Mouse (Mus musculus): ENCODE data around the gene Rnf113a2. TPM values are rescaled to one million over a fixed set of nuclear protein-coding genes. Genes with fewer than 3 reads are reported as not detected.

Rnf113a2 gene
- polyA plus RNA-seq, 1 experiment from 2014 or later, result 31.0 TPM

DNA sequence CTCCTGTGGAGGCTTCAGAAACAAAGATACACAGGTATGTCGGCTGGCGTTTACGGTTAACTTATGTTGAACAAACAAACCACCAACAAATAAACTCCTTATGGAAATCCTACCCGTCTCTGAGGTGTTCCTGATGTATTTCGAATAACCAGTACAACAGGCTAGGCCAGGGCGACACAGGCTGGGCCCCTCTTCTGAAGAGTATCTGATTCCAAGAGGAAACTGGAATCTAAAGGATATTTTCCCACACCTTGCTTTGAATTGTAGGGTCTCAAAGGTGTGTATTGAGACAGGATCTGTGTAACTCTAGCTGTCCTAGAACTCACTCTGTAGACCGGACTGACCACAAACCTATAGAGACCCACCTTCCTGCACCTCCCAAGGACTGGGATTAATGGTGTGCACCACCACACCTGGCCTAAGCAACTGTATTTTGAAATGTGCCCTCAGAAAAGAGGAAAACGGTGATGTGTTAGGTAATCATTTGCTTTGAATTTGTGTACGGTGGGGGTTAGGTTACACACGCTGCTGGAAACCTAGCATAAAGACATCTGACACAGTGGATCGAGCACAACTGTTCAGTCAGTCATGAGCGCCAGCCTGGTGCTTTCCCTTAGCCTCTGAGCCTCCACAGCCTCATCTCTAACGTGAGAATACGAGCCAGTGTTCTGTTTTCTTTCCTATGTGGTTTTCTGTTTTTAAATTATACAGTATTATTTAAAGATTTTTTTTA lies 19.9 kb upstream of the Rnf113a2 start:
- no peak overlapping the region for H3K27ac ChIP-seq
- no peaks in the 10 kb centered on the region for H3K4me1 ChIP-seq (replicated peaks)
- no peak overlapping the region for H3K9ac ChIP-seq (replicated peaks)
- H3K4me3 ChIP-seq (replicated peaks), result no peak overlapping the region
- no peaks in the 10 kb centered on the region for H3K9me3 ChIP-seq
- H3K36me3 ChIP-seq, result no peaks in the 10 kb centered on the region
- H3K27me3 ChIP-seq, result no peaks in the 10 kb centered on the region
- no peak overlapping the region for H3K4me2 ChIP-seq
- no peak for ATAC-seq (ENCODE audit: insufficient number of reproducible peaks, insufficient read depth, low FRiP score, low TSS enrichment, low read depth)
- WGBS, result 83% methylated on average over 14 of the region's 14 CpGs

DNA sequence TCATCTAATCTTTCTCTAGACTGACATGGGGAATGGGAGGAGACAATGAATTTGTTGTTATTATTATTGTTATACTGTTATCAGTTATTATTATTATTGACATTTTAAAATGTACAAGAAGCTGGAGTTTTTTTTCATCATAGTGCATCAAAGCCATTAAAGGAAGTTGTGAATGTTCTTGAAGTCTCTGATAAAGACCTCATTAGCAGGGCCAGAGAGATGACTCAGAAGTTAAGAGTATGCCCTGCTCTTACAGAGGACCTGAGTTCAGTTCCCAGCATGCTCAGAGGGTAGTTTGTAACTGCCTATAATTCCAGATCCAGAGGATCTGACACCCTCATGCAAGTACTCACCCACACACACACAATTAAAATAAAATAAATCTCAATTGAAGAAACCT lies 19.3 kb upstream of the Rnf113a2 start:
- Histone ChIP-seq H3K9me3 (no peaks in the 10 kb centered on the region), H3K27me3 (no peaks in the 10 kb centered on the region), H3K4me2 (no peak overlapping the region), H3K4me3 (replicated peaks) (no peak overlapping the region), H3K27ac (no peak overlapping the region), H3K4me1 (replicated peaks) (no peaks in the 10 kb centered on the region), H3K9ac (replicated peaks) (no peak overlapping the region), H3K36me3 (no peaks in the 10 kb centered on the region)
- ATAC-seq (ENCODE audit: insufficient number of reproducible peaks, insufficient read depth, low FRiP score, low TSS enrichment, low read depth), result no peak

DNA sequence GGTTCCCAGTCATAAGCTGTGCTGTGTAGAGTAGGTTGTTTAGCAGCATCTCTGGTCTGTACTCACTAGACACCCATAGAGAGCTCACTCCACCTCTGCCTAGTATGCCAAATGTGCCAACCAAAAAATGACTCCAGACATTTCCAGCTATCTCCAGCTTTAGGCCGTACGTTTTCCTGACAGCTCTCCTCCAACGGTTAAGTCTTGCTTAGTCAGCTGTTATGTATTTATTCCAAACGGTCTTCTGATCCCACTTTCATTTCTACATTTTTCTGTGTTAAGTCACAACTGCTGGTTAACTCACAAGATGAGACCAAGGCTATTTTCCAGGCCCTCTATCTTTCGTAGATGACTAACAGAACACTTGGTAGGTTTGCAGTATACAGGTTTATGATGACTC lies 18.4 kb upstream of the Rnf113a2 start:
- no peak for ATAC-seq (ENCODE audit: insufficient number of reproducible peaks, insufficient read depth, low FRiP score, low TSS enrichment, low read depth)
- Histone ChIP-seq H3K27ac (no peak overlapping the region), H3K4me3 (replicated peaks) (no peak overlapping the region), H3K36me3 (no peaks in the 10 kb centered on the region), H3K9ac (replicated peaks) (no peak overlapping the region), H3K27me3 (no peaks in the 10 kb centered on the region), H3K4me2 (no peak overlapping the region), H3K9me3 (no peaks in the 10 kb centered on the region), H3K4me1 (replicated peaks) (no peaks in the 10 kb centered on the region)
- WGBS, result 84% methylated on average over 5 of the region's 5 CpGs

DNA sequence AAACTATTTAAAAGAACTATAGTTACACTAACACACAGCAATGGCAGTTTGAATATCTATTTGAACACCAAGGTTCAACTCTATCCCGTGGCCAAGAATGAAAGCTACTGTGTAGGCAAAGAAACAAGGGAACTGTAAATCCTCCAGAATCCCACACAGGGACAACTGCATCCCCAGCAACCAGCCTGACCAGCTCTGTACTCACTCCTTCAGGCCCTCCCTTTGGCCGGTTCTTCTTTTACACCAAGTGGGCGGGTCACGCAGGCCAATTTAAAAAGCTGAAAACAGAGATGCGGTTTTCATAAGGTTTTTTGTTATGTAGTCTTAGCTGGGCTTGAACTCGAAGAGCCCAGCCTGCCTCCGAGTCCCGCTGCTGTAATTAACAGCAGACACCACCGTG lies 17.9 kb upstream of the Rnf113a2 start:
- Histone ChIP-seq H3K4me1 (replicated peaks) (no peaks in the 10 kb centered on the region), H3K9ac (replicated peaks) (no peak overlapping the region), H3K9me3 (no peaks in the 10 kb centered on the region), H3K36me3 (no peaks in the 10 kb centered on the region), H3K27ac (no peak overlapping the region), H3K4me3 (replicated peaks) (no peak overlapping the region), H3K4me2 (no peak overlapping the region), H3K27me3 (no peaks in the 10 kb centered on the region)
- no peak for ATAC-seq (ENCODE audit: insufficient number of reproducible peaks, insufficient read depth, low FRiP score, low TSS enrichment, low read depth)
- 68% methylated on average over 9 of the region's 9 CpGs for WGBS

DNA sequence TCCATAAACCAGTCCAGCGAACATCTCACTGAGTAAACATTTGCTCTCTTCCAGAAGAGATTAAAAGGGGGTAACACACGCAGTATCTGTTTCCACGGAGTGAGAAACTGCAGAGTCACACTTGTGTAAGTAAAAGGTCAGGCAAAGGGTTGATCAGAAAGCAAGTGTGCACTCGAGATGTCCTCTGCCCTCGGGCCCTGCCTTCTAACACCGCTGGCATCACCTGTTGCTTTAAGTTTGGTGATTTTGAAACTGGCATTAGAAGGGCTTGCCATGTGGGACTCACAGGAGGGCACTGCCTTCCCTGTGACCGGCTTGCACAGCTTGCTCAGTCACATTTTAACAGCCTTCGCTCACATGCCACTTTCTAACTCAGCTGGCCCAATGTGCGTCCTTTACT lies 17.3 kb upstream of the Rnf113a2 start:
- Histone ChIP-seq H3K9me3 (no peaks in the 10 kb centered on the region), H3K4me2 (no peak overlapping the region), H3K4me1 (replicated peaks) (no peaks in the 10 kb centered on the region), H3K27ac (no peak overlapping the region), H3K9ac (replicated peaks) (no peak overlapping the region), H3K36me3 (no peaks in the 10 kb centered on the region), H3K4me3 (replicated peaks) (no peak overlapping the region), H3K27me3 (no peaks in the 10 kb centered on the region)
- 79% methylated on average over 9 of the region's 9 CpGs for WGBS
- ATAC-seq (ENCODE audit: insufficient number of reproducible peaks, insufficient read depth, low FRiP score, low TSS enrichment, low read depth), result no peak

DNA sequence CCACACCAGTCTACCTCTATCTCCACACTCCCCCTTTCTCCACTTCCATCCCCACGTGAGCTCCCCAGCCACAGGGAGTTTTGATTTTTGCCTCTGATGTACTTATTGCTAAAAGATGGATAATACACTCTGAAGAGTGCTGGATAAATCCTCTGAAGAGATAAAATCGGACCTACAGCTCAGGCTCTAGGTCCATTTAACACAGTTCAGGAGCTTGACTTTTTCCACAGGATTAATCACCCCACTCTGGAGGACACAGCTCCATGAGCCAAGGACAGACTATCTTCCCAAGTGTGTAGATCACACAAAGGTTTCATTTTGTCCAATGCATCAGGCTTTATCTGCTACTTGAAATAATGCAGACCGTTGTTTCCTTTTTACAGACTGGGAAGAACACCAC lies 16.9 kb upstream of the Rnf113a2 start:
- no peaks in the 10 kb centered on the region for H3K9me3 ChIP-seq
- H3K4me1 ChIP-seq (replicated peaks), result no peaks in the 10 kb centered on the region
- 81% methylated on average over 3 of the region's 3 CpGs for WGBS
- H3K27ac ChIP-seq, result no peak overlapping the region
- ATAC-seq (ENCODE audit: insufficient number of reproducible peaks, insufficient read depth, low FRiP score, low TSS enrichment, low read depth), result no peak
- H3K27me3 ChIP-seq, result no peaks in the 10 kb centered on the region
- H3K36me3 ChIP-seq, result no peaks in the 10 kb centered on the region
- no peak overlapping the region for H3K4me3 ChIP-seq (replicated peaks)
- H3K9ac ChIP-seq (replicated peaks), result no peak overlapping the region
- no peak overlapping the region for H3K4me2 ChIP-seq

DNA sequence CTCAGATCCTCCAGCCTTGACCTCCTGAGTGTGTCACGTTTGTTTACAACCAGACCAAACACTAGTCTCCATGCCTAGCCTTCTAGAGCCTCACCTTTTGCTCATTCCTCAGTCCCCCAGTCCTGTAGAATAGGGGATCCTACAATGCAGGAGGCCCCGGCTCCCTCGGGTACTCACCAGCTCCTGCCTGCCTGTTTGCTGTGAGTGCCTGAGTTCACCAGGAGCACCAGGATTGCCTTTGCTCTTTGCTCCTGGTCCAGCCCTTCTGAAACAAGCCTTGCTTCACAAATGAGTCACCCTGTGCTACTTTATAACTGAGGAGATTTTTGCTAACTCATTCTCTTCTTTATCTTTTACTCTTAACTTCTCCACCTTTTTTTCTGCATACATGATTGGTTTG lies 16.3 kb upstream of the Rnf113a2 start:
- no peaks in the 10 kb centered on the region for H3K36me3 ChIP-seq
- ATAC-seq (ENCODE audit: insufficient number of reproducible peaks, insufficient read depth, low FRiP score, low TSS enrichment, low read depth), result no peak
- no peak overlapping the region; the same call in 1 of the 2 replicates for H3K9ac ChIP-seq (replicated peaks)
- 63% methylated on average over 3 of the region's 3 CpGs for WGBS
- no peak overlapping the region for H3K4me3 ChIP-seq (replicated peaks)
- no peaks in the 10 kb centered on the region for H3K4me1 ChIP-seq (replicated peaks)
- no peaks in the 10 kb centered on the region for H3K27me3 ChIP-seq
- no peak overlapping the region for H3K4me2 ChIP-seq
- no peaks in the 10 kb centered on the region for H3K9me3 ChIP-seq
- H3K27ac ChIP-seq, result no peak overlapping the region

DNA sequence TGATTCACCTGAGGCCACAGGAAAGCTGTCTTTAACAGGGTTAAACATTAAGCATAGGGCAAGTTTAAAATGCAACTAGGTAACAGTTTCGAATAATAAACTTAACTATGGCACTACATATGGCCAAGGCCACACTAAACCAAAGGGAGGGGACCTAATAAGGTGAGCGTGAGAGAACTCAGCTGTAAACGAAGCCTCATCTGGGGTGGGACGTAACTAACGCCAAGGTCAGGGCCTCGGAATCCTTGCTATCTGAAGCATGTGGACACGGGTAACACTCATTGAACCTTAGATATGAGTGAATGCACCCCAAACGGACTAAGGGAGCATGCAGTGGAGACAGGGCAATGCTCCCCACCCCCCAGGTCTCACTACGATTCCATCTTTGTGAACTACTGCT lies 14.1 kb upstream of the Rnf113a2 start:
- Histone ChIP-seq H3K4me2 (no peak overlapping the region), H3K27me3 (no peaks in the 10 kb centered on the region), H3K9me3 (no peaks in the 10 kb centered on the region), H3K36me3 (no peaks in the 10 kb centered on the region), H3K9ac (replicated peaks) (no peak overlapping the region), H3K4me3 (replicated peaks) (no peak overlapping the region), H3K27ac (no peak overlapping the region), H3K4me1 (replicated peaks) (peaks cover 3% of the 10 kb centered on the region)
- no peak for ATAC-seq (ENCODE audit: insufficient number of reproducible peaks, insufficient read depth, low FRiP score, low TSS enrichment, low read depth)
- WGBS, result 71% methylated on average over 9 of the region's 9 CpGs

DNA sequence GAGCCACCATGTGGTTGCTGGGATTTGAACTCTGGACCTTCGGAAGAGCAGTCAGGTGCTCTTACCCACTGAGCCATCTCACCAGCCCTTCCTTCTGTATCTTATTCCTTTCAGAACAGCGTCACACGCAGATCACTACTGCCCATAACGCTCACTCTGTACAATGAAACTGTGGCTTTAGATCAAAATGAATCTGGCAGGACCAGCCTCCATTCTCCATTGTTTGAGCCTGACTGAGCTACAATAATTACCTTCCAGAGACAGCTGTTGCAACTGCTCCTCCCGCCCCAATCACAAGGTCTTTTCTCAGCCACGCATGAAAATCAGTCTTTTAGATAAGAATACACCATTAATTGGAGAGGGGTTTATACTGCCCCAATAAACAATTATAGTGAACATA lies 12.5 kb upstream of the Rnf113a2 start:
- H3K4me3 ChIP-seq (replicated peaks), result no peak overlapping the region
- H3K4me1 ChIP-seq (replicated peaks), result peaks cover 6% of the 10 kb centered on the region
- no peak overlapping the region for H3K4me2 ChIP-seq
- 92% methylated on average over 6 of the region's 6 CpGs for WGBS
- no peak for ATAC-seq (ENCODE audit: insufficient number of reproducible peaks, insufficient read depth, low FRiP score, low TSS enrichment, low read depth)
- no peak overlapping the region for H3K27ac ChIP-seq
- no peaks in the 10 kb centered on the region for H3K36me3 ChIP-seq
- no peaks in the 10 kb centered on the region; the same call in 1 of the 2 replicates for H3K27me3 ChIP-seq
- H3K9me3 ChIP-seq, result no peaks in the 10 kb centered on the region
- no peak overlapping the region for H3K9ac ChIP-seq (replicated peaks)

DNA sequence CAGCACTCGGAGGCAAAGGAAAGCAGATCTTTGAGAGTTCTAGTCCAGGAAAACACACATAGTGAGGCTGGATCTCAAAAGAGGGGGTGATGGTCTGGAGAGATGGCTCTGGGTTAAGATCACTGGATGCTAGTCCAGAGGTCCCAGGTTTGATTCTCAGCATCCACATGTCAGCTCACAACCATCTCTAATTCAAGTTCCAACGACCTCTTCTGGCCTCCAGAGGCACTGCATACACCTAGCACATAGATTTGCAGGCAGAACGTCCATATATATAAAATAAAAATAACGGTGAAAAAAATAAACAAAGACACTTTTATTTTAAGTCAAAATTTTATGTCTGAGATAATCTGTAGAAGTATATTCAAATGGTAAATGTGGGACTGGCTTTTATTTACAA lies 9.7 kb upstream of the Rnf113a2 start:
- H3K4me2 ChIP-seq, result no peak overlapping the region
- peaks cover 6% of the 10 kb centered on the region for H3K4me1 ChIP-seq (replicated peaks)
- H3K4me3 ChIP-seq (replicated peaks), result no peak overlapping the region
- no peaks in the 10 kb centered on the region; the same call in 1 of the 2 replicates for H3K27me3 ChIP-seq
- no peaks in the 10 kb centered on the region for H3K9me3 ChIP-seq
- no peaks in the 10 kb centered on the region for H3K36me3 ChIP-seq
- no peak overlapping the region for H3K9ac ChIP-seq (replicated peaks)
- H3K27ac ChIP-seq, result no peak overlapping the region
- no peak for ATAC-seq (ENCODE audit: insufficient number of reproducible peaks, insufficient read depth, low FRiP score, low TSS enrichment, low read depth)
- WGBS, result 61% methylated on average over 4 of the region's 4 CpGs

DNA sequence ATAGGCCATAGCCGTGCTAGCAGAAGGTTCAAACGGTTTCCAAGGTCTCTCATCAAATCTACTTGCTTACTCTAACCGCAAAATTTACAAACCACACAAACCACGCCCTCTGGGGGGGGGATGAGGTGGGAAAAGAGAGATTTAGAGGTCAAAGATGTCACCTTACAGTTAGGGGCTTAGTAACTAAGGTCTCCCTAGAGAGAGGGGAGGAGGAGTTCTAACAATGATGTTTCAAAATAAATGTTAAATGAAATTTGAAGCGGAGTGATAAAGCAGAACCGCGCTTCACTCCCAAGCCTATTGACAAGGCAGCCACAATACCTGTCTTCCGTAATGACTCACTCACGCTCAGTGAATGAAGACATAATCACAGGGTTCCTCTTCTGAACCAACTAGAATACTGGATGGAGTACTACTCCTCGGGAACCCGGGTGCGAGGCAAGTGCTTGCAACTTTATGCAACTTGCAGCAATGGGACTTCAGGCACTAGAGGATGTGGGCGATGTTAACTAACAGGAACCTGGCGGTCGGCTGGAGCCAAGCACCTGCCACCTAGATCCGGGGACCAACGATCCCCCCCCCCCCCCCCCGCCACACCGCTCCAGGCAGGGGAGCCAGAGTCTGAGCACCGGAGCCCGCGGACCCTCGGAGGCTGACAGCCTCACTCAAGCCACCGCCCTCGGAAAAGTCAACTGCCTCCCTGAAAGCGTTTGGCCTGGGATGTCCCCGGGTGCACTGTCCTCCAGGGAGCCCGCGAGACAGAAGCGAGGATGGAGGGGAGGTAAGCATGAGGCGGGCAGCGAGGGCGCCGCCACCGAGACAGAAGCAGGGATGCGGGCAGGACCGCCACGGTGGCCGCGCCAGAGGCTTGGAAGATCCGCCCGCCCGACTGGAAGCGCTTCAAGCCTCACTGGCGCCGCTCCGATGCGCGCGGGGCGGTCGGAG lies 8.8 kb upstream of the Rnf113a2 start:
- H3K9me3 ChIP-seq, result no peaks in the 10 kb centered on the region
- H3K9ac ChIP-seq (replicated peaks), result peak overlapping the region; percentile 81
- peaks cover 6% of the 10 kb centered on the region for H3K4me1 ChIP-seq (replicated peaks)
- peak; percentile 73 for ATAC-seq (ENCODE audit: insufficient number of reproducible peaks, insufficient read depth, low FRiP score, low TSS enrichment, low read depth)
- peak overlapping the region; percentile 94 for H3K4me2 ChIP-seq
- H3K36me3 ChIP-seq, result no peaks in the 10 kb centered on the region
- no peaks in the 10 kb centered on the region; the same call in 1 of the 2 replicates for H3K27me3 ChIP-seq
- H3K4me3 ChIP-seq (replicated peaks), result peak overlapping the region; percentile 74
- WGBS, result 2% methylated on average over 52 of the region's 52 CpGs
- H3K27ac ChIP-seq, result peak overlapping the region; percentile 53; the same call in 1 of the 2 replicates
